Mouse (Mus musculus) G1E-ER4 (cell line): Measurements from ENCODE around the gene Cyb561. TPM values are rescaled to one million over a fixed set of nuclear protein-coding genes. Genes with fewer than 3 reads are reported as not detected.

Source experiments
- GATA1 ChIP-seq: IDR thresholded peaks from one replicate; pipeline ENCODE4 v1.8.0; 2012; ENCODE audit warnings: low read length, inconsistent platforms
- polyA plus RNA-seq: library from polyadenylated mRNA; stranded (reverse); fragments of >175 nt; gene quantifications from 2 replicates; pipeline ENCODE4 v1.2.3, GENCODE M21; 2012

Cyb561 gene
- not detected in 2 replicates for polyA plus RNA-seq

DNA sequence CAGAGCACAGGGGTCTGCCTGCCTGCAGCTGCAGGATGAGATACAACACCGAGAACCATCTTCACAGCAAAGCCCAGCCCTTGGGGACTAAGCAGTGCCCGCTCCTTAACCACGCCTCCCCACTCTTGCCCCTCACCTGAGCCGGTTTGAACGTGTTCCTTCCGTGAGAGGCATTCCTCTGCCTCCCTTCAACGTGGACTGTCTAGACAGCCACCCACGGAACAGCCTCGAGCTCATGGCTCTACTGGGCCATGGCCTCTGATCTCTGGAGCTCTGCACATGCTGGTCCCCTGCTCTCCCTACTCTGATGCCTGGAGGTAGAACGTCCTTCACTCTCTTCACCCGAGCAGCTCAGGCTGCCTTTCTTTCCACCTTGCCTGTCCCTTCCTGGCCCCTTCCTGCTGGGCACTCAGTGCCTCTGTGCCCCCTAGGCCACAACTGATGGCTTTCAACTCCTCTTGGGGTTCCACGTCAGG lies at the start of gene Cyb561:
Cyb561 (minus strand) TSS at position 426 of the 476 bp plus-strand sequence.
- TF ChIP-seq GATA1, result no peak

DNA sequence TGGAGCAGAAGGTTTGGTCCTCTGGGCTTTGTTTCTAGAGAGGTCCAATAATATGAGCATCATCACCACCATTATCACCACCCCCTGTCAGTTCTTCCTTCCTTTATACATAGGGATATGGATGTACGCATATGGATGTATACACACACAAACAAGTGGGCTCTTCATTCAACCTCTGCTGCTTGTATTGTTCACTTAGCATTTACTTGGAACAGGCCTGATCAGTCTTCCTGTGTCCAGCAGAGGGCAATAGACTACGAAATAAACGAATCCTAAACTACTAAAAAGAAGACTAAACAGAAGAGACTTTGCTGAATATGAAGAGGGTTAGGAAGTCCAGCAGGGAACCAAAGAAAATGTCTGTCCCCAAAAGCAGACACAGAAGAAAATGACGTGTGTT lies 48.6 kb upstream of the Cyb561 start:
- TF ChIP-seq GATA1, result no peak

DNA sequence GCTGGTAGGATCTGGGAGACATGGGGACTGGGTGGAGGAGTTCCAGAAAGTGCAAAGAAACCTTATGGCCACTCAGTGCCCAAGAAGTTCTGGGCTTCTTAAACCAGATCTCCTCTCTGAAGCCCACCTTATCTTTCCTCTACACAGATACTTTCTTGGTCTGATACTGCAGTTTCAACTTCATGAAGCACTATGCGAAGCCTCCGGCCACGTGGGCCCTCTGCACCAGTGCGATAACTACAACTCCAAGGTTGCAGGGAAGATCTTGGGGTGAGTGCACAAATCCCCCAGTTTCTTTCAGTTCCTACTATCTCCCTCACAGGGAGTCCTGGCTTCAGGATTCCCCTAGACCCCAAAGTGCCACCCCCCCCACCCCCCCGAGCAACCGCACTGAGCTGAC lies 46.9 kb upstream of the Cyb561 start:
- TF ChIP-seq GATA1, result no peak

DNA sequence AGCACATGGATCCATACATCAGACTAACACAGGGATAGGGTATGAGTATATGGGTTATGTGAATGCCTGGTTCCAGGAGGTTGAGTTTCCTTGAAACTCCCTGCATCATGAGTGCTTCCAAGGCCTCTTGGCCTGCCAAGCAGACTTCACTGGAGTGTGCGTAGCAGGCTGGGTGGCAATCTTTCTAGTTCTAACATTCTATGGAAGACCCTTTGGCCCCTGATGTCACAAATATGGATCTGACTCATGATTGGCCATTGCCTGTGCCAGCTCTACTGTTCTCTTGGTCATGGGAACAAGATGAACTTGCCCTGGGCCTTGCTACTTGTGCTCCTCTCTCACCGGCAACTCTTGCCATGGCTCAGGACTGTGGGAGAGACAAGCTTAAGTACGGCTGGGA lies 41.2 kb upstream of the Cyb561 start, which contains the start of gene Ace3:
Ace3 (plus strand) TSS at position 301 of the 400 bp plus-strand sequence.
- TF ChIP-seq GATA1, result no peak

DNA sequence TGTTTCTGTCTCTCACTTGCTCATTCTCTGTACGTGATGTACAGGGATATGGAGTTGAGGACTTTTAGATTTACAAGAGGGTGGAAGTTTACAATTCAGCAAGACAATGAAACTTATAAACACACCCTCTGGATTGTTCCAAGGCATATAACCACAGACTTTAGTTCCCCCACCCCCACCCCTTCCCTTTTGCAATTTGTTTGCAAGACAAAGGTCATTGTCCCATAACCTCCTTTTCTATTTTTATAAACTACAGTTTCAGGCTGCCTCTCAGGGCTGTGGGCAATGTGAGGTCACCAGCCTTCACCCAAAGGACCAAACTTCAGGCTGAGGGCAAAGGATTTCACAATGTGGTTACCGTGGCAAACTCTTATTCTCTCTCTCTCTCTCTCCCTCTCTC lies 37.1 kb upstream of the Cyb561 start:
- TF ChIP-seq GATA1, result no peak

DNA sequence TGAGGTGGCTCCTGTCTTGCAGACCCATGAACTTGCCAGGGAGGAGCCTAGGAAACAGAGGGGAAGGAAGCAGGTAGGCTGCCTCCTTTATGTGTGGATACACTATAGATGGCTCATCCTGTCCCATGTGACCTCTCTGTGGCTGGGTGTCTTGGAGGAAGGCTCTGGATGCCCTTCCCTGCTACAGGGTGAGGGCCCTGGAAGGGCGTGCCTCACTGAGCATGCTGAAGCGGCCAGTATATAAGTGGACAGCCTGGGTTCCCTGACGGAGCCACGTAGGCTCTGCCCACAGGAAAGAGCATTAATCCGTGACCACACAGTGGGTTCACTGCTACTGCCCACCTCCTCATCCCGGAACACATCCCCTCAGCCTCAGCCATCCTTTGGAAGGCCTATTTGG lies 36.3 kb upstream of the Cyb561 start:
- TF ChIP-seq GATA1, result no peak

DNA sequence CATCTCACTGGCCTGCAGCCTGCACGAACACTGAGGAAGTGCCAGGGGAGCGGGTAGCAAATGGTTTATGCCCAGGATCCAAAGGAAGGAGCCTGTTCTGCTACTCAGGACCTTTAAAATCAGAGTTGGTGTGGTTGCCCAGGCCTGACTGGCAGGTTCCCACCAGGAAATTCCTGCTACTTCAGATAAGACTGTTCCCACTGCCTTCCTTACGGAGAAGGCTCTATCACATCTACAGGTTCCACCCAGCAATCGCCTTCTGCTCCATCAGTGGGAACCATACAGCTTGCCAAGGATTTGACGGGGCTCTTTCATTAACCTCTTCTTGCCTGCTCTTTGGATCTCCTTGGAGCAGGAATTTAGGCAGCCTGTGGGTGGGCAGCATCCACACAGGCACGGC lies 34.3 kb upstream of the Cyb561 start:
- no peak for TF ChIP-seq GATA1

DNA sequence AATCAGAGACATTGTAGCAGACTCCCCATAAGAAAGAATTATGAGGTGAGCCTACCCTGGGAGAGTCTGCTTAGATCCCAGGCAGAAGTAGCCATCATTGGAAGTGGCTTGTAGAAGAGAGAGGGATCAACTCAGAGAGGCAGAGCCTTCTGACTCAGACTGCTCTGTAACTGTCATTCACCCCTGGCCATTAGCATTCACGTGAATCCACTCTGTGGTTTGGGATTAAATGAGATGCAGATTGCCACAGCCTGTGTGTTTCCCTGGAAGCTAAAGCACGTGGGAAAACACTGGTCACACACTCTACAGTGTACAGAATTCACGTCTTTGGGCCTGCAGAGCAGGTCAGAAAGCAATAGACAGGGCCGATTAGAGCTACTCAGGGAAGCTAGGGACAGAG lies 31.3 kb upstream of the Cyb561 start:
- no peak for TF ChIP-seq GATA1

DNA sequence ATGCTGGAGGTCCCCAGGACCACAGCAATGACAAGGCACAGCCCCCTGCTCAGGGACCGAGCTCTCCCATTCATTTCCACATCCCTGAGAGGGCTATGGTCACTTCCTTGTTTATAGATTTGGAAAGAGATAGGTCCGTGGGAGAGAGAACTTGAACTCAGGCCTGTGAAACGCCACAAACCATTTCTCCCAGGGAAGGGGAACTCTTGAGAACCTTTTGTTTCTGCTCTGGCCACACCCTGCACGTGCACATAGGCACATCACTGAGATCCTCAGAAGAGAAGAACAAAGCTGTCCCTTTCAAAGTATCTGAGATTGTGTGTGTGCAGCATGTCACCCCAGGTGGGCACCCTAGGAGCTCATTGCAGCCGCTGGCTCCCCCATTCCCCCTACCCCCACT lies 25.5 kb upstream of the Cyb561 start:
- no peak for TF ChIP-seq GATA1

DNA sequence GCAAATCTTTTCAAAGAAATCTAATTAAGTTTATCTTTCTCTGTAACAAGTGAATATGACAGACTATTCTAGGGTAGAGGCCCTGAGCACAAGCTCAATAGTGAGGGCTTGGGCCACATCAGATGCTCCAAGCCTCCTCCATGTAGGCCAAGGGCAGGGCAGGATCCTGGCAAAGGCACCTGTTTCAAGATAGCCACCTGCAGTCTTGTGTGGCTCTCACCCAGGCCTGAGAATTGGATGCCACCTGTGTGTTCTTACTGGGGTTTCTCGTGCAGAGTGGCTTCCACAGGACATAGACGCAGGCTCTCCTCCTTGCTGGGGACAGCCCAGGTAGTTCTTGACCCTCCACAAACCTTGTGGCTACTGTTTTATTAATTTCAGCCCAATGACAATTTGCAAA lies 25.1 kb upstream of the Cyb561 start:
- TF ChIP-seq GATA1, result no peak

DNA sequence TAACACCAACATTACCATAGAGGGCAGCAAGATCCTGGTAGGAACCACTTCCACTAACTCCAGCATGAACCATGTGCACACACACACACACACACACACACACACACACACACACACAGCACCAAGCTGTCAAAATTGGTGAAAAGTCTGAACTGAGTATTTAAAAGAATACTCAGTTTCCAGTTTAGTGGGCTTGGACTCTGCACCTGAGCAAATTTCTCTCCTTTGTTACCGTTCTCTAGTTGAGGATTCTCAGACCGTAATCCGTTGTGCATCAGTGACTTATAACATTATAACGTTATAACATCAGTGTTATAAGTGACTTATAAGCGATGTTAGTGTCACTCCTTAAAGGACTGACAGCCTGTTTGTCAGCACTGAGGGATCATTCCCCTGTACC lies 22.5 kb upstream of the Cyb561 start:
- TF ChIP-seq GATA1, result no peak

DNA sequence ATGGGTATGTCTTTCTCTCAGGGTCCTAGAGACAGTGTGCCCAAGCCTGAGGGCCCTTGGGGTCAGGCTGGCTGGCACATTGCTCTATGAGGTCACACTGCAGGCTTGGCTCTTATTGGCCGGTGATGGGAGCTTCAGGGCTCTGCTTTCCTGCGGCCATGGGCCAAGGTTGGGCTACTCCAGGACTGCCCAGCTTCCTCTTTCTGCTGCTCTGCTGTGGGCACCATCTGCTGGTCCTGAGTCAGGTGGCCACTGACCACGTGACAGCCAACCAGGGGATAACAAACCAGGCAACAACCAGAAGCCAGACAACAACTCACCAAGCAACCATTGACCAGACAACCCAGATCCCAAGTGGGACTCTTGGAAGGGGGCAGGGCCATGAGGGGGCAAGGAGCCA lies 21.9 kb upstream of the Cyb561 start:
- no peak for TF ChIP-seq GATA1

DNA sequence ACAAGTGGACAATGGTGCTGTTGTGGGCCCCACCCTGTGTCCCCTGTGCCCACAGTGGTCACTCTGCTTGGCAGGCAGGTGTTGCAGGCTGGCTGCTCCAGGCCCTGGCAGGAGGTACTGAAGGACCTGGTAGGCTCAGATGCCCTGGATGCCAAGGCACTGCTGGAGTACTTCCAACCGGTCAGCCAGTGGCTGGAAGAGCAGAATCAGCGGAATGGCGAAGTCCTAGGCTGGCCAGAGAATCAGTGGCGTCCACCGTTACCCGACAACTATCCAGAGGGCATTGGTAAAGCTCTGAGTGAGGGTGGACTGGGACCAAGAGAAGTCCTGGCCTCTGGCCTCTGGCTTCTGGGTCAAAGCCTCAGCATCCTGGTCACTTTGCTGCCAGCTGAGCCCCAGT lies 21.5 kb upstream of the Cyb561 start:
- no peak for TF ChIP-seq GATA1

DNA sequence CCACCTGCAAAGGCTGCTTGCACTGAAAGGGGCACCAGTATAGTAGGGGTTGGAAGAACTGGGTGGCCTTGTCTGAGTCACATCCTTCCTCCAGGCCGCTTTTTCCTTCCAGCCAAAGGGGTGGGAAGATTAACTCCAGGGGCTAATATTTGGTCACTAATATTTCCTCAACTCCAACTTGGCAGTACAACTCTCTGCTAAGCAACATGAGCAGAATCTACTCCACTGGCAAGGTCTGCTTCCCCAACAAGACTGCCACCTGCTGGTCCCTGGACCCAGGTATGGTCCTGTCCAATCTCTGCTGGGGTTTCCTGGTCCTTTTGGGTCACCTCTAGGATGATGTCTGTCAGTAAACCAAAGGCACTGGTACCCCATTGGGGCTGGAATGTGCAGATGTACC lies 16.4 kb upstream of the Cyb561 start:
- no peak for TF ChIP-seq GATA1

DNA sequence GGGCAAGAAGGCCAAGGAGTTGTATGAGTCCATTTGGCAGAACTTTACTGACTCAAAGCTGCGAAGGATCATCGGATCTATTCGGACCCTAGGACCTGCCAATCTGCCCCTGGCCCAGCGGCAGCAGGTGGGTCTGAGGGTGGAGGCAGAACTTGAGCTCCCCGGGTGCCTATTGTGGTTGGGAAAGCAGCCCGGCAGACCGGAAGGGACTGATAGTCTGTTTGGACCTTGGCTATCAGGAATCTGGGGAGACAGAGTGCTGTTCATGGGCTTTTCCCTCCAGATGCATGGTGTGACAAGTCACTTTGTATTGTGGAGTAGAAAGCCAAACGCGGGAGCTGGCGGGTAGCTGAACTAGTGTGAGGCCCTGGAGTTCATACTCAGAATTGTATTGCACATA lies 15.8 kb upstream of the Cyb561 start:
- no peak for TF ChIP-seq GATA1

DNA sequence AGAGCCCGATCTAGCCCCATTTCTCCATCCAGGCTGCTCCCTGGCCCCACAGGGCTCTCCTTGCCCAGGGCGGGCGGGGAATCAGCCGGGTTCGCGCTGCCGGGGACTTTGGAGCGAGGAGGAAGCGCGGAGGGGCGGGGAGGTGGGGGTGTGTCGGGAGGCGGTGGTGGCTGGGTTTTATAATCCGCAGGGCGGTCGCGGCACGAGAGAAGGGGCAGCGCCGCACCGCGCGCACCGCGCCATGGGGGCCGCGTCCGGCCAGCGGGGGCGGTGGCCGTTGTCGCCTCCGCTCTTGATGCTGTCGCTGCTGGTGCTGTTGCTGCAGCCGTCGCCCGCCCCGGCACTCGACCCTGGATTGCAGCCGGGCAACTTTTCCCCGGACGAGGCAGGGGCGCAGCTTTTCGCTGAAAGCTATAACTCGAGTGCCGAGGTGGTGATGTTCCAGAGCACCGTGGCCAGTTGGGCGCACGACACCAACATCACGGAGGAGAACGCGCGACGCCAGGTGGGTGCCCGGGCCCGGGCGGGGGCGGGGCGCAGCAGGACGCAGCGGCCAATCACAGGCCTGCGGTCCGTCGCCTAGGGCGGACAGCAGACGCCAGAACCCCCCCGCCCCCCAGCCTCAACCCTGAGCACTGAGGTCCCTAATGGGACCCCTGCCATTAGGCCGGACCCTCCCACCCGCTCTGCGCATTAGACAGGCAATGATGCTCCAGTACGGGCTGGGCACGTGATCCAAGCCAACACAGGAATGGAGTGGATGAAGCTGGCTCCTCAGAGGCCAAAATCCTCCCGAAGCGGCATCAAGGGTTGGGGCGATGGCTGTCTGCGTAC lies 14.8 kb upstream of the Cyb561 start, which contains the start of gene Ace:
Ace (plus strand) TSS at position 205 of the 834 bp plus-strand sequence.
- no peak for TF ChIP-seq GATA1

DNA sequence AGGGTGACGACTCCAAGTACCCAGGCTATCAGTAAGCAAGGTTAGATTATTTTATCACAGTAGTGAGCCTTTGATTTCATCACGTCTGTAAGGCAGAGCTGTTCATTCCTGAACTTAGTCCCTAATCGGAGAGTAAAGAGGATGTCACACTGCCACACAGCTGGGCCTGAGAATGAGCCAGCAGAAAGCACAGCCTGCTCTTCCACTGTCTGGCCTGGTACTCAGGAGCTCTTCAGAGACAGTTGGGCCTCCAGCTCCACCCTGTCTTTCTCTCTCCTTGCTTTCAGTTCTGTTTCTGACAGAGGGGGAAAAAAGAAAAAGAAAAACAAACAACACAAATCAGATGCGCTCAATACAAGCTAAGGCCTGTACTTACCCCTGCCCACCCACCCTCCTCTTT lies 13.2 kb upstream of the Cyb561 start:
- no peak for TF ChIP-seq GATA1
